25 mouse cellular contexts compared by ENCODE assay signal in the genomic region with DNA sequence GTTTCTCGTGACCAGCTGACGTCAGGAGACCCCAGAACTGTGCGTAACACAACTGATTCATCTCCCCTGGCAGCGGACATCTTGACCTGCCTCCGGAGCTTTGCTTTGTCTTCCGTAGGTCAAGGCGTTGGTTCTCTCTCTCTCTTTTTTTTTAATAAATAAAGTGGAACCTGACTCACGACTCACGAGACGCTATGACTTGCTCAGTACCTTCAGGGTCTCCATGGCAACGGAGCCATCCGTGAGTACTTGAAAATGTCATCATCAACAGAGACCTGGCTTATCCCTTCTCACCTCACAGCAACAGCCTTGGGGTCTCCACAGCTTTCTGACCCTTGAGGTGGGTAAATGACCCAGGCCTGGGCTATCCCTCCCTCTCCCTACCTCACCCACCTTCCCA. TPM values are rescaled to one million over a fixed set of nuclear protein-coding genes. Genes with fewer than 3 reads are reported as not detected.
DNase-seq lines count a peak whose midpoint lies in the region; ATAC-seq and TF ChIP-seq lines count a peak whose summit lies in the region.
"Had no signal": no experiment of that assay in that cellular context is flagged by ENCODE, and none has a peak within 500 bp of the region (broad histone marks: within the 10 kb centered on the region; RNA-seq: fewer than 3 reads in every experiment).

No protein-coding gene starts in this region.

- no peak for TF ChIP-seq POLR2A in brain, embryonic 14.5 days (IDR thresholded peaks at IDR 0.05; ENCODE audit: borderline replicate concordance, extremely low read depth, insufficient read depth, insufficient read length, poor library complexity, severe bottlenecking)

- WGBS in hindbrain, embryonic 16.5 days, result 72% methylated on average over 12 of the region's 12 CpGs
- 79% methylated on average over 12 of the region's 12 CpGs for WGBS in hindbrain, embryonic 14.5 days
- WGBS in midbrain, embryonic 16.5 days, result 75% methylated on average over 12 of the region's 12 CpGs
- 83% methylated on average over 12 of the region's 12 CpGs for WGBS in midbrain, embryonic 13.5 days

- H3K4me3 ChIP-seq in hindbrain, embryonic 16.5 days (ENCODE audit: low read length), result no peak overlapping the region
- H3K4me3 ChIP-seq in hindbrain, embryonic 14.5 days (replicated peaks; ENCODE audit: low read length), result no peak overlapping the region
- H3K4me3 ChIP-seq in midbrain, embryonic 16.5 days (ENCODE audit: low read depth, low read length), result no peak overlapping the region
- no peak overlapping the region for H3K4me3 ChIP-seq in midbrain, embryonic 13.5 days (replicated peaks)
- H3K4me3 ChIP-seq: embryonic facial prominence, embryonic 10.5 days; embryonic facial prominence, embryonic 13.5 days; erythroblast, embryonic 14.5 days; forebrain, embryonic 12.5 days; gastrocnemius, adult 2 months; hindbrain, embryonic 13.5 days; intestine, embryonic 15.5 days had no signal

- H3K27ac ChIP-seq in hindbrain, embryonic 16.5 days (ENCODE audit: low read depth, low read length), result no peak overlapping the region
- no peak overlapping the region for H3K27ac ChIP-seq in hindbrain, embryonic 14.5 days
- H3K27ac ChIP-seq in midbrain, embryonic 16.5 days (ENCODE audit: low read length), result peak overlapping the region; percentile 29; the same call in 1 of the 2 replicates
- H3K27ac ChIP-seq in midbrain, embryonic 13.5 days, result no peak overlapping the region
- H3K27ac ChIP-seq: embryonic facial prominence, embryonic 10.5 days; embryonic facial prominence, embryonic 13.5 days; forebrain, embryonic 12.5 days; gastrocnemius, adult 2 months; hindbrain, embryonic 13.5 days; intestine, embryonic 15.5 days had no signal

- no peak for DNase-seq in hindbrain, embryonic 14.5 days (ENCODE audit: low spot score)
- DNase-seq in ZHBTc4 (ENCODE audit: low read depth, low spot score), result peak; percentile 13
- DNase-seq in brain, embryonic 14.5 days (ENCODE audit: low read depth), result peak; percentile 41
- DNase-seq in kidney, adult 8-10 months, result no peak
- DNase-seq: adrenal gland, postnatal 25 days; cerebellum, adult 11 months; cerebellum, adult 8-10 months; cerebellum, postnatal 36 days; embryo, embryonic 11 days; gastrocnemius, adult 2 months; gastrocnemius, postnatal 14 days; heart, adult 11 months; kidney, adult 11 months had no signal

- H3K9ac ChIP-seq in hindbrain, embryonic 16.5 days (ENCODE audit: low read depth, low read length), result no peak overlapping the region
- no peak overlapping the region for H3K9ac ChIP-seq in hindbrain, embryonic 14.5 days
- no peak overlapping the region for H3K9ac ChIP-seq in midbrain, embryonic 16.5 days (ENCODE audit: low read depth, low read length)
- no peak overlapping the region for H3K9ac ChIP-seq in midbrain, embryonic 13.5 days (replicated peaks)
- H3K9ac ChIP-seq: embryonic facial prominence, embryonic 13.5 days; forebrain, embryonic 12.5 days; hindbrain, embryonic 13.5 days; intestine, embryonic 15.5 days had no signal

- H3K9me3 ChIP-seq in hindbrain, embryonic 16.5 days (ENCODE audit: control insufficient read depth, low read length), result no peaks in the 10 kb centered on the region
- no peaks in the 10 kb centered on the region for H3K9me3 ChIP-seq in hindbrain, embryonic 14.5 days (ENCODE audit: control insufficient read depth, low read length)
- H3K9me3 ChIP-seq in midbrain, embryonic 16.5 days (replicated peaks; ENCODE audit: control insufficient read depth, low read length, poor library complexity, severe bottlenecking), result no peaks in the 10 kb centered on the region
- no peaks in the 10 kb centered on the region for H3K9me3 ChIP-seq in midbrain, embryonic 13.5 days
- H3K9me3 ChIP-seq: embryonic facial prominence, embryonic 10.5 days; embryonic facial prominence, embryonic 13.5 days; forebrain, embryonic 12.5 days; hindbrain, embryonic 13.5 days; intestine, embryonic 15.5 days had no signal

- H3K4me1 ChIP-seq in hindbrain, embryonic 16.5 days (ENCODE audit: control insufficient read depth, insufficient read depth, low read depth, low read length), result no peaks in the 10 kb centered on the region
- H3K4me1 ChIP-seq in hindbrain, embryonic 14.5 days (replicated peaks; ENCODE audit: control insufficient read depth, insufficient read depth, low read length), result no peaks in the 10 kb centered on the region
- H3K4me1 ChIP-seq in midbrain, embryonic 16.5 days (ENCODE audit: control insufficient read depth, insufficient read depth, low read length), result no peaks in the 10 kb centered on the region
- no peaks in the 10 kb centered on the region for H3K4me1 ChIP-seq in midbrain, embryonic 13.5 days (replicated peaks)
- H3K4me1 ChIP-seq: embryonic facial prominence, embryonic 13.5 days; forebrain, embryonic 12.5 days; hindbrain, embryonic 13.5 days had no signal

- 0 out of 2 replicates have a peak, but pooled peaks have one; percentile 42 for ATAC-seq in hindbrain, embryonic 16.5 days
- no peak for ATAC-seq in hindbrain, embryonic 14.5 days (ENCODE audit: low FRiP score)
- 0 out of 2 replicates have a peak, but pooled peaks have one; percentile 25 for ATAC-seq in midbrain, embryonic 16.5 days
- ATAC-seq in midbrain, embryonic 13.5 days, result no peak
- ATAC-seq: CD4-positive, CD25-positive, alpha-beta regulatory T cell, adult 4 months; forebrain, embryonic 16.5 days; intestine, embryonic 15.5 days had no signal

- no peak for TF ChIP-seq CTCF in brain, embryonic 14.5 days (IDR thresholded peaks at IDR 0.05; ENCODE audit: borderline replicate concordance, extremely low read depth, insufficient read depth, insufficient read length)

- H3K36me3 ChIP-seq in hindbrain, embryonic 16.5 days (ENCODE audit: control insufficient read depth, insufficient read depth, low read length), result no peaks in the 10 kb centered on the region
- H3K36me3 ChIP-seq in hindbrain, embryonic 14.5 days (replicated peaks; ENCODE audit: control insufficient read depth, insufficient read depth), result no peaks in the 10 kb centered on the region
- no peaks in the 10 kb centered on the region for H3K36me3 ChIP-seq in midbrain, embryonic 16.5 days (ENCODE audit: control insufficient read depth, insufficient read depth, low read length)
- no peaks in the 10 kb centered on the region for H3K36me3 ChIP-seq in midbrain, embryonic 13.5 days
- H3K36me3 ChIP-seq: embryonic facial prominence, embryonic 10.5 days; embryonic facial prominence, embryonic 13.5 days; forebrain, embryonic 12.5 days; hindbrain, embryonic 13.5 days; intestine, embryonic 15.5 days had no signal

- H3K4me2 ChIP-seq in hindbrain, embryonic 16.5 days (ENCODE audit: low read length), result no peak overlapping the region
- no peak overlapping the region for H3K4me2 ChIP-seq in hindbrain, embryonic 14.5 days (replicated peaks)
- no peak overlapping the region for H3K4me2 ChIP-seq in midbrain, embryonic 16.5 days (ENCODE audit: low read length)
- H3K4me2 ChIP-seq in midbrain, embryonic 13.5 days (replicated peaks), result no peak overlapping the region
- H3K4me2 ChIP-seq: embryonic facial prominence, embryonic 13.5 days; forebrain, embryonic 12.5 days; heart, embryonic 11.5 days; hindbrain, embryonic 13.5 days; intestine, embryonic 15.5 days had no signal

- no peaks in the 10 kb centered on the region for H3K27me3 ChIP-seq in hindbrain, embryonic 16.5 days (replicated peaks; ENCODE audit: control insufficient read depth, insufficient read depth, low read length)
- H3K27me3 ChIP-seq in hindbrain, embryonic 14.5 days (ENCODE audit: control insufficient read depth, insufficient read depth, low read length), result no peaks in the 10 kb centered on the region
- no peaks in the 10 kb centered on the region for H3K27me3 ChIP-seq in midbrain, embryonic 16.5 days (ENCODE audit: control insufficient read depth, insufficient read depth, low read depth, low read length)
- no peaks in the 10 kb centered on the region for H3K27me3 ChIP-seq in midbrain, embryonic 13.5 days
- H3K27me3 ChIP-seq: embryonic facial prominence, embryonic 13.5 days; forebrain, embryonic 12.5 days; intestine, embryonic 15.5 days had no signal

RNA-seq across cellular contexts. Expression of gene Creb3l1, which starts 19.0 kb away (rescaled TPM):
- 2.7 and 4.0 TPM in 2 replicates for polyA plus RNA-seq in hindbrain, embryonic 16.5 days (2015; fragmentation: Nextera tagmentation; extraction: Ambion mirVana)
- polyA plus RNA-seq in hindbrain, embryonic 14.5 days (2014; fragmentation: Nextera tagmentation; extraction: Ambion mirVana), result 3.5 and 3.6 TPM in 2 replicates
- 1.2 and 1.9 TPM in 2 replicates for polyA plus RNA-seq in midbrain, embryonic 16.5 days (2015; fragmentation: Nextera tagmentation; extraction: Ambion mirVana)
- polyA plus RNA-seq in midbrain, embryonic 13.5 days (2015; fragmentation: Nextera tagmentation; extraction: Ambion mirVana), result 0.98 and 1.2 TPM in 2 replicates
- polyA plus RNA-seq in brain, embryonic 14.5 days (2012; rRNA removed), result 1.4 and 4.7 TPM in 2 replicates

RNA-seq across cellular contexts. Expression of gene Phf21a, which starts 49.6 kb away (rescaled TPM):
- 30.6 and 34.9 TPM in 2 replicates for polyA plus RNA-seq in hindbrain, embryonic 16.5 days (2015; fragmentation: Nextera tagmentation; extraction: Ambion mirVana)
- 29.6 and 32.2 TPM in 2 replicates for polyA plus RNA-seq in hindbrain, embryonic 14.5 days (2014; fragmentation: Nextera tagmentation; extraction: Ambion mirVana)
- polyA plus RNA-seq in midbrain, embryonic 16.5 days (2015; fragmentation: Nextera tagmentation; extraction: Ambion mirVana), result 33.6 and 36.0 TPM in 2 replicates
- polyA plus RNA-seq in midbrain, embryonic 13.5 days (2015; fragmentation: Nextera tagmentation; extraction: Ambion mirVana), result 44.6 and 48.8 TPM in 2 replicates
- polyA plus RNA-seq in brain, embryonic 14.5 days (2012; rRNA removed), result 77.6 and 104 TPM in 2 replicates

Comparison
In these comparisons a context has a peak if more than half of its experiments do, and no peak if none do; other contexts are left out.
1. ATAC-seq: peak in hindbrain, embryonic 16.5 days (single experiment) and midbrain, embryonic 16.5 days (single experiment); none in hindbrain, embryonic 14.5 days (single experiment) and midbrain, embryonic 13.5 days (single experiment).
2. DNase-seq: peak in ZHBTc4 (single experiment) and brain, embryonic 14.5 days (single experiment); none in hindbrain, embryonic 14.5 days (single experiment) and kidney, adult 8-10 months (0 of 2).